Mouse (Mus musculus): ENCODE results near the gene Gipr. TPM values are rescaled to one million over a fixed set of nuclear protein-coding genes. Genes with fewer than 3 reads are reported as not detected.

Gipr gene
- total RNA-seq (2023) = not detected

DNA sequence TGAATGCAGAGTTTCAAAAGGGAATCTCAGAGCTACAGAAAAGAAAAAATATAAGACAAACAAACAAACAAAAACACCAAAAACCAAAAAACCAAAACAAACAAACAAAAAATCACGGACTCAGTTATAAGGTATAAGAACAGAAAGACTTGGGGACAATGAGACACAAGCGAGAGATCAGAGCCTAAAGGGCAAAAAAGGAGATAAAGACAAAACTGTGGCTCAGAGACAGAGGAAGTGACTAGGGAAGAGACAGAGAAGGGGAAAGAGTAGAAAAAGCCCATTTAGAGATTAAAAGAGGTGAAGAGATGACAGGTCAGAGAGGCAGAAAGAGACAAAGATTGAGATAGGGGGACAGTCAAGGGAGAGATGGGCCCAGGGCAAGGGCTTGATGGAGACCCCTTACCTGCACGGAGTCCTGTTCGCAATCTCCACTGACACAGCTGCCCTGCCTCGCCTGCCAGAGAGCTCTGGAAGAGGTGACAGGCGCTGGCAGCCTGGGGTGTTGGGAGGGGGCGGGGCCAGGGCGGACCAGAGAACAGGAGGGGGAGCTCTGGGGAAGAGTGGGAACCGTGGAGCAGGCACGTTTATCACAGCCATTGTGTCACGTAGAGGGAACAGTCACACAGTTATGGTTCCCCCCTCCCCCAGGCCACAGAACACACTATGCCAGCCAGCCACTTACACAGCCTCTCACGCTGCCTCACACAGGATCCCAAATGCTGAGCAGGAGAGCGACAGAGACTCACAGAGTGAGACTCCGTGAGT is at the start of gene Gipr:
TSS of gene Gipr (minus strand) at position 472 of the 768 bp plus-strand sequence.

DNA sequence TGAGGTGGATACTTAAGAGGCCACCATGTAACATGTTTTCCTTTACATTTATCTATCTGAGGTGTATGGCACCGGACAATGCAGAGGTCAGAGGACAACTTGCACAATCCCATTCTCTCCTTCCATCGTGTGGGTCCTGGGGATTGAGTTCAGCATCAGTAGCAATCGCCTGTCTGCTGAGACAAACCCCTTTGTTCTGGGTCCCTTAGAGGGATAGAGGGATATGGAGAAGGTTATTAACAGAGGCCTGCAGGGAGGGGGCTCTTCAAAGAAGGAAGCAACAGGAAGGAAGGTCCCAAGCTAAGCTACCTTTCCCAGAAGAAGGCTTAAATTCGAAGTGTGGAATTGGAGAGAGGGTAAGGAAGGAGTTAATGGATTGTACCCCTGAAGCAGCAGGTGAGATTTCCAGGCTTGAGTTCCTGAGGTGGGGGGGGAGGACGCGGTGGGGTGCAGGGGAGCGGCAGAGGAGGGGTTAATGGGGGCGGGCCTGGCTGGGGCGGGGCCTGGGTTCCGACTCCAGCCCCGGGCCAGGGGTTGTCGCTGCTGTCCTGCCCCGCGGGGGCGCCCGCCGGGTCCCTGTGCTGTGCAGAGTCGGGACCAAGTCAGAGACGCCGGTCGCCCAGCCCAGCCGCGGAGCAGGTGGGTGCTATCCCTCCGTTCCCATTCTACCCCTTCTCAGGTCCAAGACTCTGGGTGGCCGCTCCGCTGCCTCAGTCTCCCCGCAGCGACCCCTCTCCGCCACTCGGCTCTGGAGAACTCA is 46.2 kb upstream of the Gipr start, which contains the start of gene Gpr4:
TSS of gene Gpr4 (plus strand) at position 543 of the 760 bp plus-strand sequence.

GRCm38 (mm10) chr7:19175708-19176515 is 10.0 kb upstream of the Gipr start, which contains the start of gene Eml2:
TSS of gene Eml2 (plus strand) at chr7:19176421.

GRCm38 (mm10) chr7:19149626-19150025 is 16.3 kb downstream of the Gipr start, which contains the start of gene Snrpd2:
TSS of gene Snrpd2 (plus strand) at chr7:19149722.

DNA sequence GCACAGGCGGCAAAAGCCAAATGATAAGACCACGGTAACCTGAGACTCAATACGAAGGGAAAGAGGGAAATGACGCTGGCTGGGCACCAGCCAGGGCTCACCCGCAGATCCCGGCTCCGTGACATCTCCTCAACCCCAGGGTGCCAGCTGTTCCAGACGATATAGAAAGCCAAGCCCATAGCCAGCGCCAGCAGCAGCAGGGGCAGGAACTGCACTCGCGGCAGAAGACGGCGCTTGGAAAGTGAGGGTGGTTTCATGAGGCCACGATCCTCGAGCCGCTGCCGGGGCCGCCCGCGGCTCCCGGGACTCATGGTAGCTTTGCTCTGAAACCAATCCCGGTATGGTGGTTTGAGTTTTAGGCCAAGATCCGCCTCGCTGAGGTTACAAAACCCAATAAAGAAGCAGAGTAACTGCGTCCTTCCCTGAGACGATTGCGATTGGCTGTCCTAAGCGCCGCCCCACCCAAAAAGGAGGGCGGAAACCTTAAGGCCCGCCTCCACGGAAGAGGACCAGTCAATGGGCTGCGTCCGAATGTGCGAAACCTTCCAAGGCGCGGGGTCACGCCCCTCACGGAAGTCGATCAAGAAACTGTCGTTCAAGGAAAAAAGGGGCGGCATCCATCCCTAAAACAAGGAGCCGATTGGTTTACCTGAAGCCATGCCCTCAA is 16.9 kb downstream of the Gipr start, which contains the start of gene Qpctl:
TSS of gene Qpctl (minus strand) at position 417 of the 667 bp plus-strand sequence.

DNA sequence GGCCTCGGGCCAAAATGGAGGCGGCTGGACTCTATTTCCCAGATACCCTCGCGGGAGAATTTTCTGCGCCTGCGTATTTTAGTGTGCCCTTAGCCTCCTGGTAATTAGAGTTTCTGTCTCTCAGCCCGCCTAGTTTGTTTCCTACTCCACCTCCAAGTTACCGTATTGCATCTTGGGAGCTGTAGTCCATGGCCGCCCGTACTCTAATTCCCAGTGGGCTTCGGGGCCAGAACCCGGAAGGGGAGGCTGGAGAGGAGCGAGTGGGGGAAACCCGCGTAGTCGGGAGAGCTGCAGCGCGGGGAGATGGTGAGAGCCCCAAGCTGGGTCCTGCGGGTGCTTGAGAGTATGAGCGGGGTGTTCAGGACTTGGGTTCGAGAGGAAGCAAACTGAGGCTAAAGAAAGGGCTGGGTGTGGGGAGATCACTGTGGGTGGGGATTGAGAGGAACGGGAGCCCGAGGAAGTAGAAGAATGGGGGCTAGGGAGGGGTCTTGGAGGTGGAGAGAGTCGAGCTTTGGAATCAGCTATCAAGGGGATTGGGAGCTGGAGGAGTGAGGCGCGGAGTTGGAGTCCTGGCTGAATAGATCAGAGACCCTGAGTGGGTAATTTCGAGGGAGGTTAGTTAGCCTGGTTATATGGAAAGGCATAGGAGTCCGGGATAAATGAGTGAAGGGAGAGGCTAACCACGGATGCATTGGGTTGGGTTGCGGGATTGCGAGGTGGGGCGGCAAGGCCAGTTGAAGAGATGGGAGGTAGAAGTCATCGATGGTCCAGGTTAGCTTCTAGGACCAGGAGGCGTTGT is 46.1 kb downstream of the Gipr start, which contains the start of gene Fbxo46:
TSS of gene Fbxo46 (plus strand) at position 229 of the 799 bp plus-strand sequence.

GRCm38 (mm10) chr7:19118028-19118771 is 47.7 kb downstream of the Gipr start, which contains the start of gene Gm4969:
TSS of gene Gm4969 (minus strand) at chr7:19118368.

Other genes with a start within 250 kb of the Gipr start
- gene Nova2, start 240.2 kb downstream of the Gipr start, total RNA-seq (2023) = under 1 TPM in 1 of 2 experiments, not detected in 1; 0.04 TPM
- gene Nanos2, start 178.7 kb downstream of the Gipr start, total RNA-seq (2023) = not detected
- under 1 TPM; 0.24 to 0.35 TPM for gene Mypop, start 174.9 kb downstream of the Gipr start, total RNA-seq (2023)
- 10 to 100 TPM; 15.4 to 18.3 TPM for gene Irf2bp1, start 162.1 kb downstream of the Gipr start, total RNA-seq (2023)
- gene Foxa3, start 142.6 kb downstream of the Gipr start, total RNA-seq (2023) = not detected
- gene Sympk, start 141.8 kb downstream of the Gipr start, total RNA-seq (2023) = 10 to 100 TPM; 55.4 to 60.6 TPM
- not detected for gene Rsph6a, start 111.4 kb downstream of the Gipr start, total RNA-seq (2023)
- gene Dmwd, start 89.9 kb downstream of the Gipr start, total RNA-seq (2023) = 10 to 100 TPM; 13.9 to 23.0 TPM
- 1 to 10 TPM; 4.6 to 7.9 TPM for gene Dmpk, start 82.3 kb downstream of the Gipr start, total RNA-seq (2023)
- gene Six5, start 71.5 kb downstream of the Gipr start, total RNA-seq (2023) = 1 to 10 TPM in 1 of 2 experiments, under 1 TPM in 1; 0.35 to 1.1 TPM
- not detected for gene Gm4969, start 47.8 kb downstream of the Gipr start, total RNA-seq (2023)
- gene Fbxo46, start 46.3 kb downstream of the Gipr start, total RNA-seq (2023) = 10 to 100 TPM; 16.2 to 16.6 TPM
- 10 to 100 TPM; 10.4 to 10.8 TPM for gene Qpctl, start 16.8 kb downstream of the Gipr start, total RNA-seq (2023)
- 10 to 100 TPM; 44.8 to 49.2 TPM for gene Snrpd2, start 16.4 kb downstream of the Gipr start, total RNA-seq (2023)
- gene Eml2, start 10.3 kb upstream of the Gipr start, total RNA-seq (2023) = 10 to 100 TPM; 59.9 to 73.3 TPM
- not detected for gene Gpr4, start 46.4 kb upstream of the Gipr start, total RNA-seq (2023)
- gene Opa3, start 62.2 kb upstream of the Gipr start, total RNA-seq (2023) = 10 to 100 TPM; 22.5 to 24.0 TPM
- gene Vasp, start 105.7 kb upstream of the Gipr start, total RNA-seq (2023) = 100 to 1,000 TPM; 586 to 605 TPM
- gene Ppm1n, start 113.9 kb upstream of the Gipr start, total RNA-seq (2023) = 1 to 10 TPM in 1 of 2 experiments, not detected in 1; 2.1 TPM
- not detected for gene Rtn2, start 116.5 kb upstream of the Gipr start, total RNA-seq (2023)
- gene Fosb, start 143.9 kb upstream of the Gipr start, total RNA-seq (2023) = 1,000 to 10,000 TPM; 1,994 to 3,359 TPM
- gene Ercc1, start 178.7 kb upstream of the Gipr start, total RNA-seq (2023) = 10 to 100 TPM; 16.8 to 19.7 TPM
- 1 to 10 TPM; 5.5 to 5.8 TPM for gene Cd3eap, start 193.4 kb upstream of the Gipr start, total RNA-seq (2023)
- gene Ppp1r13l, start 193.6 kb upstream of the Gipr start, total RNA-seq (2023) = 1 to 10 TPM; 2.9 to 5.6 TPM
- gene Ercc2, start 215.9 kb upstream of the Gipr start, total RNA-seq (2023) = 10 to 100 TPM; 13.2 to 23.6 TPM
- gene Klc3, start 238.0 kb upstream of the Gipr start, total RNA-seq (2023) = not detected
- gene Ckm, start 238.6 kb upstream of the Gipr start, total RNA-seq (2023) = 1 to 10 TPM; 3.4 to 4.7 TPM